Comparison of ENCODE assay signal across 23 mouse cellular contexts in the genomic region with DNA sequence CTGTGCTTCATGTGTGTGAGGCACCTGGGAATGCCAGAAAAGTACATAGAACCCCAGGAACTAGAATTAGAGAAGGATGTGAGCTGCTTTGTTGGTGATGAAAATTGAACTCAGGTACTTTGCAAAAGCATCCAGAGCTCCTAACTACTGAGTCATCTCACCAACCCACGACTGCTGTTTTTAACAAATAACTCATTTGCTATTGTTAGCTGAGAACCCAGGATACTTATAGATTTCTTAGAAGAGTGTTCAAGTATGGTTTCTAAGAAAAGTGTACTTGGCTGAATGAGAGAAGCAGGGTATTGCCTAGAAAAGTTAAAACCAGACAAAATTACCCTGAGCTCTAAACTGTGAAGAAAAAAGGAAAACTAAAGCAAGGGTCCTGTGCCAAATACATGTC.
DNase-seq lines count a peak whose midpoint lies in the region; TF ChIP-seq lines count a peak whose summit lies in the region.
"Had no signal": no experiment of that assay in that cellular context is flagged by ENCODE, and none has a peak within 500 bp of the region (broad histone marks: within the 10 kb centered on the region; RNA-seq: fewer than 3 reads in every experiment).

No protein-coding gene starts in this region.

- no peak for TF ChIP-seq CTCF in layer of hippocampus, adult 2 months (conservative IDR thresholded peaks at IDR 0.05)

- intact Hi-C loops in heart, postnatal 25 days (cut with DNase I) = no loop called here

- DNase-seq in layer of hippocampus, adult 2 months (ENCODE audit: low spot score in 2 of 2) = no peak
- DNase-seq in layer of hippocampus, adult 9-10 months (ENCODE audit: low spot score) = no peak
- DNase-seq in right cerebral cortex, adult 18-20 months = peak; percentile 23
- no peak for DNase-seq in right cerebral cortex, postnatal 14 days
- peak; percentile 79 for DNase-seq in telencephalon, adult 2 months (ENCODE audit: low read depth, low spot score)
- DNase-seq in heart, postnatal 25 days (ENCODE audit: low spot score) = no peak
- DNase-seq: adrenal gland, adult 8-10 months; adrenal gland, postnatal 25 days; cerebellum, adult 18-20 months; cerebellum, adult 9-10 months; cerebellum, postnatal 14 days; gastrocnemius, postnatal 10 days; gastrocnemius, postnatal 36 days; heart, adult 2 months; heart, postnatal 14 days had no signal

- H3K27ac ChIP-seq in layer of hippocampus, adult 2 months = peak overlapping the region; percentile 65; the same call in 1 of the 2 replicates
- H3K27ac ChIP-seq: embryonic facial prominence, embryonic 12.5 days; embryonic facial prominence, embryonic 15.5 days; forebrain, embryonic 12.5 days; forebrain, embryonic 15.5 days; heart, adult 2 months; heart, embryonic 10.5 days; heart, embryonic 13.5 days; hindbrain, embryonic 12.5 days; hindbrain, embryonic 15.5 days had no signal

- H3K4me3 ChIP-seq in layer of hippocampus, adult 2 months = no peak overlapping the region
- H3K4me3 ChIP-seq: embryonic facial prominence, embryonic 12.5 days; embryonic facial prominence, embryonic 15.5 days; forebrain, embryonic 12.5 days; forebrain, embryonic 15.5 days; heart, adult 2 months; heart, embryonic 10.5 days; heart, embryonic 13.5 days; hindbrain, embryonic 12.5 days; hindbrain, embryonic 15.5 days had no signal

Comparison
In these comparisons a context has a peak if more than half of its experiments do, and no peak if none do; other contexts are left out.
1. DNase-seq: peak in right cerebral cortex, adult 18-20 months (single experiment) and telencephalon, adult 2 months (single experiment); none in layer of hippocampus, adult 2 months (0 of 2), layer of hippocampus, adult 9-10 months (single experiment), right cerebral cortex, postnatal 14 days (single experiment) and heart, postnatal 25 days (single experiment).